Mouse (Mus musculus) neural tube, embryonic 13.5 days (tissue): ENCODE results near the gene Phf13. TPM values are rescaled to one million over a fixed set of nuclear protein-coding genes. Genes with fewer than 3 reads are reported as not detected.
A peak's percentile ranks its signal among the peaks of the same experiment; 100 is the strongest.

Experiments
- ATAC-seq: fragments of 200-750 bp; cut with Nextera tagmentation; 2 replicates; pipeline ENCODE4 v1.8.0; 2017; ENCODE audit warnings: low read depth, mild to moderate bottlenecking, moderate TSS enrichment, moderate library complexity
- H3K27ac ChIP-seq: fragments of 300-500 bp; sonication (generic); replicated peaks from 2 replicates; pipeline ENCODE4 v1.5.1; 2015; ENCODE audit warnings: moderate library complexity, mild to moderate bottlenecking, inconsistent platforms
- H3K27me3 ChIP-seq: fragments of 300-500 bp; sonication (generic); 2 replicates; pipeline ENCODE4 v1.6.1; 2015; ENCODE audit warnings: mild to moderate bottlenecking, inconsistent platforms
- H3K36me3 ChIP-seq: fragments of 300-500 bp; sonication (generic); 2 replicates; pipeline ENCODE4 v1.6.1; 2015; ENCODE audit warnings: mild to moderate bottlenecking, inconsistent platforms
- H3K4me1 ChIP-seq: fragments of 300-500 bp; sonication (generic); replicated peaks from 2 replicates; pipeline ENCODE4 v1.6.1; 2015; ENCODE audit warnings: inconsistent platforms
- H3K4me2 ChIP-seq: fragments of 300-500 bp; sonication (generic); 2 replicates; pipeline ENCODE4 v1.6.1; 2015; ENCODE audit warnings: inconsistent platforms, mild to moderate bottlenecking, moderate library complexity
- H3K4me3 ChIP-seq: fragments of 300-500 bp; sonication (generic); 2 replicates; pipeline ENCODE4 v1.5.1; 2015; ENCODE audit warnings: mild to moderate bottlenecking, inconsistent platforms
- H3K9ac ChIP-seq: fragments of 300-500 bp; sonication (generic); 2 replicates; pipeline ENCODE4 v1.6.1; 2015; ENCODE audit warnings: moderate library complexity, mild to moderate bottlenecking, inconsistent platforms
- H3K9me3 ChIP-seq: fragments of 300-500 bp; sonication (generic); 2 replicates; pipeline ENCODE4 v1.6.1; 2016; ENCODE audit warnings: inconsistent platforms
- WGBS: fragments of 180-500 bp; shearing (Covaris S2); methylation state at CpG from one replicate; pipeline ENCODE4 v1.1.7; 2015; 5-methylcytosine and 5-hydroxymethylcytosine counted together
- polyA plus RNA-seq: library from polyadenylated mRNA; unstranded; fragments of >200 nt; fragmentation: Nextera tagmentation; extraction: Ambion mirVana; gene quantifications from 2 replicates; pipeline ENCODE4 v1.2.1, GENCODE M21; 2015

The Phf13 gene
- polyA plus RNA-seq, 1 experiment from 2014 or later = 19.1 TPM

DNA sequence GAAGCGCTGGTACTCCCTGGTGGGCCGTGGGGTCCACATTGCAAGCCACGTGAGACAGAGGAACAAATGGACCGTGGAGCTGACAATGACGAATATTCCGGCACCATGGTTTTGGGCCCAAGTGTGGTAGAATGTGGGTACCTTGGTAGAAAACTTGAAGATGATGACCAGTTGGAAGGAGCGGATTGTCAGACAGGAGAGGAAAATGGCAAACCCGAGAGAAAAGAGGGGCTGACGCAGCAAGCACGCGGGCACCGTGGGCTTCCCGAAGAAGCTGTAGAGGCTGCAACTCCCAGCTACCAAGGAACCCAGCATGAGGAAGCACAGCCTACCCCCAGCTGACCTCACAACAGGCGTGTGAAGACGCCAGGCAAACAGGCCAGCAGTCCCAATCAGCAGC is 32.4 kb upstream of the Phf13 start:
- H3K4me3 ChIP-seq = peak overlapping the region; percentile 84
- H3K27ac ChIP-seq = no peak overlapping the region
- no peaks in the 10 kb centered on the region for H3K9me3 ChIP-seq
- H3K4me2 ChIP-seq = peak overlapping the region; percentile 92
- H3K9ac ChIP-seq = peak overlapping the region; percentile 72
- no peaks in the 10 kb centered on the region for H3K27me3 ChIP-seq
- WGBS = 58% methylated on average over 15 of the region's 15 CpGs
- no peak for ATAC-seq
- peaks cover 64% of the 10 kb centered on the region for H3K4me1 ChIP-seq
- H3K36me3 ChIP-seq = peaks cover 12% of the 10 kb centered on the region; the same call in 1 of the 2 replicates

DNA sequence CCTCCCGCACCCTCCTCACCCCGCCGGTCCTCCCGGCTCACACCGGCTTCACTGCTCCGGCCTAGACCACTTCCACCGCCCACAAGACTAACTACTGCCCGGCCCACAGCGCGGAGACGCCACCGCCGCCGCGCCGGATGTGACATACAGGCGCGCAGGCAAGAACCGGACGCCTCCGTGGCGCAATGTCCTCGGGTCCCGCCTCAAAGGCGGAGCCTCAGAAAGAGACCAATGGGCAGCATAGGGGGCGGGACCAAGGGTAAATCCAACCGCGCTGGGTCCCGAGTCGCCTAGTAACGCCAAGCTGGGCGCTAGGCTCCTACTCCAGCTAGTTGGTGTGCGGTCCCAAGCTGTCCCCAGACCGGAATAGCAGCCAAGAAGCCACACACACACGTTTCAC is 31.5 kb upstream of the Phf13 start, which contains the start of gene Zbtb48:
Gene Zbtb48, minus strand, starts transcription at position 148 of the 400 bp plus-strand sequence.
- peak; percentile 98 for ATAC-seq

DNA sequence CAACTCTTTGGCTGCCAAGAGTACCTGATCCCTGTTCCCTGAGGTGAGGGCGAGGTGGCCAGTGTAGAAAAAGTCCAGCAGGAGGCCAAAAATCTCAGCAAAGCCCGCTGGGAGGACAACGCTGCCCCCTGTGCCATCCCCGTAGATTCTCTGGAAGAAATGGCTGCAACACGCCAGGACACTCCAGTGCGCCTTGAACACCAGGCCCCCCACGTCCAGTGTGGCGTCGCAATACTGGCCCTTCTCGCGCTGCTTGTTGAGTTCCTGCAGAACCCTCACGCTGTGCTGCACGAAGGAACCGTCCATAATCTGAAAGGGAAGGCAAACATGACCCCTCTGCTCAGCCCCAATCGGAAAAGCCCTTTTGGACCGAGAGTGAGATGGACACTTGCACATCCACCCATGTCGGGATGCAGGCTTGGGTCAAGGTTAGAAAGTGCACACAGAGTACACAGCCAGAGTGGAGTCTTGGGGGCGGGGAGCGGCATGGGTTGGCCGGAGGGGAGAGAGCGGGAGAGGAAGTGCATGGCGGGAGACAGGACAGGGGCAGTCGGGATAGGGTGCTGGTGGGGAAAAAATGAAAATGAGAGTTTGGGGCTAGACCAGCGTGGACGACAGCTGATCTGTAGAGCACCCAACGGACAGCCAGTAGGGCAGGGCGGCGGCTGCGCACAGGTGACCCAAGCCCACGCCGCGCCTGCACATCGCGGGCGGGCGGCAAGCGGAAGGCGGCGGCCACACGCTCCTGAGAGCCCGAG is 30.9 kb upstream of the Phf13 start:
- Histone ChIP-seq H3K27ac (peak overlapping the region; percentile 76), H3K4me1 (peaks cover 70% of the 10 kb centered on the region), H3K36me3 (peaks cover 27% of the 10 kb centered on the region), H3K9me3 (no peaks in the 10 kb centered on the region), H3K4me2 (peak overlapping the region; percentile 92), H3K4me3 (peak overlapping the region; percentile 84), H3K9ac (peak overlapping the region; percentile 87), H3K27me3 (no peaks in the 10 kb centered on the region)
- peak; percentile 76 for ATAC-seq
- 2% methylated on average over 41 of the region's 41 CpGs for WGBS

More for the DNA sequence above, 31.5 kb upstream of the Phf13 start, which contains the start of gene Zbtb48:
- peaks cover 21% of the 10 kb centered on the region for H3K36me3 ChIP-seq
- under 1% methylated on average over 35 of the region's 35 CpGs for WGBS
- no peaks in the 10 kb centered on the region for H3K9me3 ChIP-seq
- peak within 1 kb of the TSS; percentile 92 for H3K4me2 ChIP-seq
- H3K9ac ChIP-seq = peak within 1 kb of the TSS; percentile 87
- peak within 1 kb of the TSS; percentile 84 for H3K4me3 ChIP-seq
- H3K27ac ChIP-seq = peak within 1 kb of the TSS; percentile 76
- no peaks in the 10 kb centered on the region for H3K27me3 ChIP-seq
- peaks cover 70% of the 10 kb centered on the region for H3K4me1 ChIP-seq

DNA sequence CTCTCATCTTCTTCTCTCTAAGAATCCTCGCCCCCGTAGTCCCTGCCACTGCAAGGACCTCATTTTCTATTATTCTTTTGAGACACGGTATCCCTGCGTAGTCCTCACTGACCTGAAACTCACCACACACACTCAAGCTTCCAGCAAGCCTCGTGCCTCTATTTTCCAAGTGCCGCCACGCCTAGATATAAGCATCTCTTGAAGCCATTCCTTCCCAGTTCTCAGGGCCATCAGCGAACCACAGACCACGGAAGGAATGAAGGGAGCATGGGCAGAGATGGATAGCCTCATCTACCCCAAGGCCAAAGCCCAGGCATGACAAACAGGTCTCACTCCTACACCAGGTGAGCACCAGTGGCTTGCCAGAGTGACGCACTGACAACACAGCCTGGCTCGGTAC is 28.5 kb upstream of the Phf13 start:
- WGBS = 93% methylated on average over 11 of the region's 11 CpGs
- Histone ChIP-seq H3K9ac (peak overlapping the region; percentile 87; the same call in 1 of the 2 replicates), H3K4me3 (no peak overlapping the region), H3K27ac (no peak overlapping the region), H3K36me3 (peaks cover 51% of the 10 kb centered on the region), H3K4me1 (peaks cover 58% of the 10 kb centered on the region), H3K4me2 (no peak overlapping the region), H3K9me3 (no peaks in the 10 kb centered on the region), H3K27me3 (no peaks in the 10 kb centered on the region)
- no peak for ATAC-seq

DNA sequence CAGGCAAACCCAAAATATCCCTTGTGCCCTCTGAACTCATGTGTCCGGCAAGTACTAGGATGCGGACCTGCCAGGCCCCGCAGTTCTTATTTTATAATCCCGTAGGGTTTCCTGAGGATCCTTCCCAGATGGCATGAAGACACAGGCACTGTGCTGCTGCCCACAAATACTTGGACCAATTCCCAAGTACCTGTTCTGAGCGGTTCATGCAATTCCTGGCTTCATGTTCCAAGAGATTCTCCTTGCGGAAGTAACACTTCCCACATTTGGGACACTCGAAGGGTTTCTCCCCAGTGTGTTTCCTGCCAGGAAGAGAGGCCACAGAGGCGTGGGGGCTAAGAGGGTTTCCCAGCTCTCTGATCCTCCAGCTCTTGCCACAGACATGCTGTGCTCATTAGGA is 26.4 kb upstream of the Phf13 start:
- Histone ChIP-seq H3K4me2 (no peak overlapping the region), H3K9me3 (no peaks in the 10 kb centered on the region), H3K36me3 (peaks cover 66% of the 10 kb centered on the region), H3K27ac (no peak overlapping the region), H3K27me3 (no peaks in the 10 kb centered on the region), H3K4me3 (no peak overlapping the region), H3K4me1 (peaks cover 43% of the 10 kb centered on the region), H3K9ac (no peak overlapping the region)
- ATAC-seq = no peak
- WGBS = 86% methylated on average over 8 of the region's 8 CpGs

GRCm38 (mm10) chr4:152021568-152022097 is 25.6 kb upstream of the Phf13 start:
- Histone ChIP-seq H3K9me3 (no peaks in the 10 kb centered on the region), H3K27me3 (no peaks in the 10 kb centered on the region), H3K36me3 (peaks cover 66% of the 10 kb centered on the region), H3K4me3 (no peak overlapping the region), H3K9ac (no peak overlapping the region), H3K4me1 (peaks cover 38% of the 10 kb centered on the region), H3K4me2 (no peak overlapping the region), H3K27ac (no peak overlapping the region)
- WGBS = 79% methylated on average over 12 of the region's 12 CpGs
- no peak for ATAC-seq

DNA sequence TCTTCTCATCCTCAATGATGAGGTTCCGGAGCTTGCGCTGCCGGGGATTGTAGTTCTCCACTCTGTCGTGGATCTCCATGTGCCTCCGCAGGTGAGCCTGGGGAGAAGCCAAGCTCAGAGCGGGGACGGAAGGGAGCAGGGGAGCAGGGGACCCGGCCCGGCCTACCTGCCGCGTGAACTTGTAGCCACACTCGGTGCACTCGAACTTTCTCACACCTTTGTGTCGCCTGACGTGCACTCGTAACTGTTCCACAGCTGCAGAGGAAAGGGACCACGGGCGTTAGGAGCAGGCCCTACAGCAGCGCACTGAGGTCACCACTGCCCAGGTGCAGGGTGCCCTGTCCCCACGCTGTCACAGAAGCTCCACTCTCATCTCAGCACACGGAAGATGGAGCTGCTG is 24.0 kb upstream of the Phf13 start:
- no peak overlapping the region for H3K9ac ChIP-seq
- peaks cover 77% of the 10 kb centered on the region for H3K36me3 ChIP-seq
- H3K4me3 ChIP-seq = no peak overlapping the region
- no peak overlapping the region for H3K4me2 ChIP-seq
- 93% methylated on average over 21 of the region's 21 CpGs for WGBS
- no peaks in the 10 kb centered on the region for H3K27me3 ChIP-seq
- H3K27ac ChIP-seq = no peak overlapping the region
- H3K9me3 ChIP-seq = no peaks in the 10 kb centered on the region
- no peak for ATAC-seq
- peaks cover 22% of the 10 kb centered on the region for H3K4me1 ChIP-seq

DNA sequence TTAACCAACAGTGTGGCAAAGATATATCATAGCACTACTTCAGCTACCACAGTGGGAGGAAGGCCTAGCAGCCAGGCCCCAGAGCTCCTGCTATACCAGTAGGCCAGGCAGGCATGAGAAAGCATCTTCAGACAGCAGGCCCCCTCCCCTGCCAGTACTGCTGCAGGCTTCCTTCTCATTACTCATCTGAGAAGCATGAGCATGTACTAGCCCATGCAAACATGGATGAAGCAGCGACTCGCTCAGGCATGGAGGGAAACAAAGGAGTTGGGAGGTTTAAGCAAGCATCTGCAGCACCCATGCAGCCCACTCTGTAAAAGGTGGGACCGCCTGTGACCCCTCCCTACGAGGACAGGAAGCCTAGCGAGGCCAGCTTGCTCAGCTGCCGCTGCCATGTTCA is 23.0 kb upstream of the Phf13 start:
- Histone ChIP-seq H3K9ac (no peak overlapping the region), H3K27me3 (no peaks in the 10 kb centered on the region), H3K4me2 (no peak overlapping the region), H3K4me1 (peaks cover 13% of the 10 kb centered on the region), H3K36me3 (peaks cover 76% of the 10 kb centered on the region), H3K4me3 (no peak overlapping the region), H3K27ac (no peak overlapping the region), H3K9me3 (no peaks in the 10 kb centered on the region)
- ATAC-seq = no peak
- 85% methylated on average over 6 of the region's 6 CpGs for WGBS

DNA sequence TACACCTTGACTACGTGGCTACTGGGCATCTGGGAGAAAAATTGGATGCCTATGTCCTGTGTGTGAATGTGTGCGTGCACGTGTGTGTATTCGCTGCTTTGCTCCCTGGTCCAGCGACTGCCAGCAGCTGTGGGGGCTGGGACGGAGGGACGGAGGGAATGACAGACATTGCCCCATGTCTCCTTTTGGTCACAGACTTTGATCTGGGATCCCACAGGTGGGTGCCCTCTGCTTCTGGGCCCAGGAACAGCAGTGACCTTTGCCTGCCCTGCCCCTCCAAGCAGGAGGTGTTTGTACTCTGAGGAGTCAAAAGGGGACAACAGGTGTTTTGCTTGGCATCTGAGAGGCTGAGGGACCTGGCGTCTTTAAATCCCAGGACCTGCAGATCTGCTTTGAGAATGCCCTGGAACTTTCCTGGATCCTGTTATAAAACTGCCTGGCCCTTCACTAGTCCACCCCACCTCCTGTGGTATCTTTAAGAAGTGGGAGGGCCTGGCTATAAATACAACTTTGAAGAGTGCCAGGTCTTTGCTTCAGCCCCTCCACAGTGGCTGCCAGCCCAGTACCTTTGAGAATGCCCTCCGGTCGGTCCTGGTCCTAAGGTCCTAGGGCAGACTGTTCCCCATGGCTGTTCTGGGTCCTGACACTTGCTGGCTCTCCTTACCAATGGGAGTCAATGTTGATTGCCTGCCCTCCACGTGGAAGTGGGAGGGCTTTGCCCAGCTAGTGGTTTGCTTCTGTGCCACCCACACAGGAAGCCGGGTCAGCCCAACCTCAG is 17.2 kb upstream of the Phf13 start:
- peaks cover 31% of the 10 kb centered on the region for H3K4me1 ChIP-seq
- H3K36me3 ChIP-seq = peaks cover 23% of the 10 kb centered on the region; the same call in 1 of the 2 replicates
- H3K9me3 ChIP-seq = no peaks in the 10 kb centered on the region
- no peak overlapping the region for H3K27ac ChIP-seq
- H3K27me3 ChIP-seq = peaks cover 25% of the 10 kb centered on the region
- H3K4me2 ChIP-seq = no peak overlapping the region
- no peak for ATAC-seq
- no peak overlapping the region for H3K9ac ChIP-seq
- WGBS = 84% methylated on average over 12 of the region's 12 CpGs
- H3K4me3 ChIP-seq = no peak overlapping the region

DNA sequence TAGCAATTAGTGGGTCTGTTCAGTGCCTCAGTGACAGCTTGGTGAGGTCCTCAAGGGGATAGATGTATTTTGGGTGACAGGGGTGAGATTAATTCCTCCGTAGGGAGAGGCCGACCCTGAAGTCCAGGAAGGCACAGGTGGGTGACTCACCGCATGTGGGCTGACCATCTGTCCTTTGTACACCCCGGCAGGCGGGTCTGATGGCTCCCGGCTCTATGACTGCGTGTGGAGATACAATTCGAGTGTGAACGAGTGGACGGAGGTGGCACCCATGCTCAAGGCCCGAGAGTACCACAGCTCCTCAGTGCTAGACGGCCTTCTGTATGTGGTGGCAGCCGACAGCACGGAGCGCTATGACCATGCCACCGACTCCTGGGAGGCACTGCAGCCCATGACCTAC is 16.1 kb upstream of the Phf13 start:
- Histone ChIP-seq H3K4me1 (peaks cover 42% of the 10 kb centered on the region), H3K4me2 (no peak overlapping the region), H3K9me3 (no peaks in the 10 kb centered on the region)

DNA sequence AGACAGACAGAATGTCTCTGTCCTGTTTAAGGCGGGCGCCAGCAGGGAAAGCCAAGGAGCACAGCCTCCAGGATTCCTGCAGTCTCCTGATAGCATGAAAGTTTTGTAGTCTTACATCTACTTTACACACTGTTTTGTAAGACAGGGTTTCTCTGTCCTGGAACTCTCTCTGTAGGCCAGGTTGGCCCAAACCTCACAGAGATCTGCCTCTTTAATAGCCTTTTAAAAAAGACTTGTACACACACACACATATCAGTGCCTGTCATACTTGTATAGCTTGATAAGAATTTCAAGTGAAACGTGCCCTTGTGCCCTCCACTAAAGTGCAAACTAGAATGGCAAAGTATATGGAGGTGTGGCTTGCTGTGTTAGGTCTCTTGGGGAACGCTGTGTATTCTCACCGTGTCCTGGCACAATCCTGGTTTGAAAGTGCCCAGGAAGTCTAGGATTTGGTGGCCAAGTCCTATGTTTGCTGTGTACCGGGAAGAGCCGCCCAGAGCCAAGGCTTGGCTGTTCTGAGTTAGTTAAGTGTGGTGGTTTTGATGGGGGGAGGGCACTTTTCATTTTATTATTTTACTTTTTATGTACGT is 15.2 kb upstream of the Phf13 start:
- peak overlapping the region; percentile 100 for H3K4me2 ChIP-seq
- H3K9ac ChIP-seq = peak overlapping the region; percentile 76
- H3K4me1 ChIP-seq = peaks cover 44% of the 10 kb centered on the region
- peaks cover 20% of the 10 kb centered on the region; the same call in 1 of the 2 replicates for H3K36me3 ChIP-seq
- peak overlapping the region; percentile 66 for H3K4me3 ChIP-seq
- H3K9me3 ChIP-seq = no peaks in the 10 kb centered on the region
- no peak overlapping the region for H3K27ac ChIP-seq
- no peak for ATAC-seq
- H3K27me3 ChIP-seq = peaks cover 45% of the 10 kb centered on the region
- WGBS = 83% methylated on average over 8 of the region's 8 CpGs

More for the DNA sequence above, 16.1 kb upstream of the Phf13 start:
- Histone ChIP-seq H3K9ac (no peak overlapping the region), H3K36me3 (peaks cover 20% of the 10 kb centered on the region; the same call in 1 of the 2 replicates), H3K27ac (no peak overlapping the region), H3K4me3 (no peak overlapping the region), H3K27me3 (peaks cover 36% of the 10 kb centered on the region)
- 90% methylated on average over 16 of the region's 16 CpGs for WGBS
- no peak for ATAC-seq
